Mouse (Mus musculus) megakaryocyte-erythroid progenitor cell, adult 5-6 weeks (primary cell): ENCODE measurements around the gene Itga6. TPM values are rescaled to one million over a fixed set of nuclear protein-coding genes. Genes with fewer than 3 reads are reported as not detected.
A peak's percentile ranks its signal among the peaks of the same experiment; 100 is the strongest.

ENCODE experiments used
- ATAC-seq: replicated peaks from 2 replicates; pipeline ENCODE4 v1.8.0; 2016; ENCODE audit warnings: mild to moderate bottlenecking, inconsistent platforms; ENCODE audit not compliant: severe bottlenecking, poor library complexity, low FRiP score, low TSS enrichment
- total RNA-seq, 2 experiments: library from RNA; stranded (forward) in 1 of 2; stranded (reverse) in 1 of 2; fragments of 200-1000, 215-1000 nt in 1 of 2; fragments of >200 nt in 1 of 2; fragmentation: Nextera tagmentation in 1 of 2; gene quantifications; 2 replicates each; pipeline ENCODE4 v1.2.3; 2014 to 2017

Gene Itga6
- total RNA-seq, 2 experiments from 2014 or later: 21.2 to 30.4 TPM

DNA sequence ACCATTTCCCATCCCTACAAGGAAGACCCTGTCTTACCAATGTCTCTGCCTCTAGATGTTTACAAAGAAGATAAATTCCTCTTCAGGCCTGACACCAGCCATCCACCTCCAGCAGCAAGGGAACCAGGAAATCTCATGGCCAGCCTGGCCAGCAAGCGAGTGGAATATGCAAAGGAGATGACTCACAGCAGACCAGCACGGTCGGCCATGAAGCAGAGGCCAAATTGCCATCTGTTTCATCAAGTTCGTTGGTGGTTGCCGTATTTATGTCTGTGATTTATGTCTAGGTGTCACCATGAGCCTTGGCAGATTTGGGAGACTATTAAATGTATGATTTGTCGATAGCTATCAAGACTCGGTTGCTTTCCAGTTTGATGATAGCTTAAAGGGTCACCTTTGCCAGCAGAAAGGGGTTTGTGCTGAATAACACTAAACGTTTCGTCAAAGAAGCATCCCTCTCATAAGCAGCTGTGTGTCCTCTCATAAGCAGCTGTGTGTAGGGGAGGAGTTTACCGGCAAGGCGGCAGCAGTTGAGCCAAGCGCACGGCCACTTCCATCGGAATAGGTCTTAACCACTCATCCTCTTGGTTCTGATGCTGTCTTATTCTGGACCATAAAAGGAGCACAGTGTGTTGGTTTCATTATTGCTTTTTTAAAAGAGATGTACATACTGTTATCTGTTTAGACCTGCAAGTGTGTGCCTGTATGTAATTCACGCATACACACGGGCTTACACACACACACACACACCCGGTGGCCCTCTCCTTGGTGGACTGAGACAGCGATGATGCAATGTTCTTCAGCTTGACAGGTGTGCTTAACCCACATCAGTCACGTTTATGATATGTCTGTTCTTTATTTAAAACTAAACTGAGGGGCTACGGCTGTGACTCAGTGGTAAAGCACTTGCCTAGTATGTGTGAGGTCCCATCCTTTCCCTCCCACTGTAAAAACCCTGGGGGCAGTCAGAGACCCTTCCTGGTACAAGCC, 14.5 kb upstream of the Itga6 start:
- ATAC-seq: no peak

- no peak for ATAC-seq
Observed at GRCm38 (mm10) chr2:71734792-71735392, 10.5 kb upstream of the Itga6 start.

GRCm38 (mm10) chr2:71735541-71736159, 9.8 kb upstream of the Itga6 start:
- 0 out of 2 replicates have a peak, but pooled peaks have one; percentile 22 for ATAC-seq

GRCm38 (mm10) chr2:71736213-71736612, 9.2 kb upstream of the Itga6 start:
- ATAC-seq: no peak

- no peak for ATAC-seq
Observed at GRCm38 (mm10) chr2:71739173-71739860, 6.1 kb upstream of the Itga6 start.

DNA sequence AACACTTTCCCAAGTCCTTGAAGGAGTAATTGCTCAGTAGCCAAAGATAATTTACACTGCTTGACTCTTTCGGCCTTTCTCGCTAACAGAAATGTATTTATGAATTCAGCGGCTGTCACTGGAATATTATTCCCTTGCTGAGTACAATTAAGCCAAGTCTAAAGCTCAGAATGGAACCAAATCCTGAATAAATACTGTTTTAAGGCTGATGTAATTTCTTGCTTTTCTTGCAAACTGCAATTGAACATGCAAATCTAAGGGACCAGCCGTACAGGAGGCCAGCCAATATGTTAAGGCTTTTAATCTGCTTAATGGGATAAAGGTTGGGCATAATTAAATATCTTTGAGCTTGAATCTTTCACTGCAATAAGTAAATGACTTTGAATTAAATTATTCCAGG, 2.9 kb upstream of the Itga6 start:
- ATAC-seq: no peak

DNA sequence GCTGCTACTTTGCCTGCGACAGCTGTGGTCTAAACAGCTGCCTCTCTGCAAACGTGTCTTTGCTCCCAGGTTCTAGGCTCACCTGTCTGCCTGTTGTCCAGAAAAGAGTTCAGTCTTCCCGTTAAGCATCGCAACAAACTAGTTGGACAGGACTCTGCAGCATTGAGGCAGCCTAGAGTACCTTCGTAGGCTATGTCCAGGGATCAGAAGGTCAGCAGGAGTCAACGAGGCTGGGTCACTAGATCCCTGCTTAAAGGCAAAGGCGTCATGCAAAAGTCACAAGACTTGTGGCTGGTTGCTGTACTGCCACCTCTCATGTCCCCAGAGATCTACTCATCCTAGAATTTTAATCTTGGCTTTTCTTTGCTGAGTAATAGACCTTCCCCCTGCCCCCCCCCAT, 2.0 kb upstream of the Itga6 start:
- no peak for ATAC-seq

DNA sequence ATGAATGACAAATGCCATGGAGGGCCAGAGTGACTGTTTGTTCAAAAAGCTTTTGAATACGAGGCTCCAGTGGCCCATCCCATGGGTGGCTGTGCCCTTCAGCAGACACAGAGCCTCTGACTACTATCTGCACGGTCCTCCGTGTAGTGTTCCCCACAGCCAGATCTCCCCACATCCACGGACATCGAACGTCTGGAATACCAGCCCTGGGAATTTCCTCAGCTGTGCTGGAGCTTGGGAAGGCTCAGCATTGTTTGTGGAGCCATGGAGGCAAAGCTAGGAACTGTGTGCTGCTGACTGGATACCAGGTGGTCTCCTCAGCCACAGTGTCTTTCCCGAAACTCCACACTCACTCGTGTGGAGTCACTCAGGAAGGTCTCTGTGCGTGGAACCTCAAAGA, 1.1 kb upstream of the Itga6 start:
- ATAC-seq: no peak

DNA sequence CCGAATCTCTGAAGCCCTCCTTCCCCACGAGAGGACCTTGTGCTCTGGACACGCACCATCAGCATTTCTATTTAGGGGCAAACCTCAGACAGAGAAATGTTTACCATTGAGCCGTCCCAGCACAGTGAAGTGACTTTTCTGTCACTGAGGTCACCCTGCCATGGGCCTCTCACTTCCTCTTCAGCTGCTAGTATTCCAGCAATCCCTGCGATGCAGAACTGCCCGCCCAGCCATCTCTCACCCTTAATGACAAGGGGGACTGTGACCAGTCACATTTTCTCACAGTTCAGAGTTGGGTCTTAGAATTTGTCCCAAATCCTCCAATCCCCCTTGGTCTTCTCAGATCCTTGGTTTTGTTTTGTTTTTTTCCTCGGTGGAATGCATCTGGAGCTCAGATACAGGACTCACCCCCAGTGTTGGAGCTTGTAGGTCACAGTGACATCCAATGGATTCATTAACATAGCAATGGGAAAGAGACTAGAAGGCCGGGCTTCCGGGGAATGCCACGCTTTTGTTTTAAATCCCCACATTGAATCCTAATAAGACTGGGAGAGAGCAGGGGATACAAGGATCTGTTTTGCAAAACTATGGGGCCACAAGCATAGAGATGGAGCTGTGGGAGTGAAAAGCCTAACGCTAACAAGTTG, 432 bp upstream of the Itga6 start:
- ATAC-seq: no peak

DNA sequence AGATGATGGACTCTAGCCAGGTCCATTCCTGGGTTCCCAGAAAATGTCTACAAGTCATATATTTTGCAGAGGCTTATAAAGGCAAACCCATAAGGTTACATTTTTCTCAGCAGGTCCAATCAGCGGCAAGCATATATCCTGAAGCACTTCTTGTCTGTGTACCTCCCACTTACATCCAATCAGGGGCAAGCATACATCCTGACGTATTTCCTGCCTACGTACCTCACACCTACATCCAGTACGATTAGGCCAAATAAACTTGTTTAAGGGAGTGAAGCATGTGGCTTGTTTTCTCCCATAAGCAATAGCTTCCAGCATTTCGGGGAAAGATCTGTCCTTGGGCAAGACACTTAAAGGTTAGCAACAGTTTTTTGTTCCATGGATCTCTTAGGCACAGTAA, 3.0 kb downstream of the Itga6 start:
- ATAC-seq: no peak

DNA sequence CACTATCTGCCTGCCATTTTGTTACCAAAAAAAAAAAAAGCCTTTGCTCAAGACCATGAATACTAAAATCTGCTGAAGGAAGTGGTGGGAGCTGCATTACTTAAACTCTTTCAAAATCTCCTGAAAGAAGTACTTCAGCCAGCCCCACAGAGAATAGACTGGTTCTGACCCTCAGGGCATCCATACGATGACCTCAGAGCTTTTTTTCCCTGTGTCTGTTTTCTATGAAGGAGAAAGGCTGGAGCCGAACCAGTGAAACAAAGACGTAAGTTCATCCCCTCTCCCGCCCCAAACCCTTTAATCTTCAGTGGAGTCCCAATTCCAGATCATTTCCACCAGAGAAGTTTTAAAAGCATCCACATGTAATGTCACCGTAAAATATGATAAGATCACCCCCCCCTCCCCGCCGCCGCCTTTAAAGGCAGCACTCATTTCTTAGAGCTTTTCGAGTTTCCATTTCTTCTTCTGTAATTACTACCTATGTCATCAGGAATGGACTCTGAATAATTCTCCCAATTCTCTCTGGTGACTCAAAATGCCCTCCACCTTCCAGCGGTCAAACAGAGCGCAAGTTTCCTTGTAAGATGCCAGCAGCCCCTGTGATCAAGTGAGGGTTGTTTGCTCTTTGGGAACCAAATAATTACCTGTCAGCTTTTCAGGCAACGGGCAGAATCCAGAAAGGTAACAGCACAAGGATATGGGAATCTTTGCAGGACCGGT, 4.1 kb downstream of the Itga6 start:
- ATAC-seq: no peak

- ATAC-seq: no peak
Observed at GRCm38 (mm10) chr2:71750087-71750453, 4.7 kb downstream of the Itga6 start.

- ATAC-seq: no peak
Observed at GRCm38 (mm10) chr2:71751336-71751735, 5.9 kb downstream of the Itga6 start.

GRCm38 (mm10) chr2:71751863-71752262, 6.4 kb downstream of the Itga6 start:
- ATAC-seq: no peak

DNA sequence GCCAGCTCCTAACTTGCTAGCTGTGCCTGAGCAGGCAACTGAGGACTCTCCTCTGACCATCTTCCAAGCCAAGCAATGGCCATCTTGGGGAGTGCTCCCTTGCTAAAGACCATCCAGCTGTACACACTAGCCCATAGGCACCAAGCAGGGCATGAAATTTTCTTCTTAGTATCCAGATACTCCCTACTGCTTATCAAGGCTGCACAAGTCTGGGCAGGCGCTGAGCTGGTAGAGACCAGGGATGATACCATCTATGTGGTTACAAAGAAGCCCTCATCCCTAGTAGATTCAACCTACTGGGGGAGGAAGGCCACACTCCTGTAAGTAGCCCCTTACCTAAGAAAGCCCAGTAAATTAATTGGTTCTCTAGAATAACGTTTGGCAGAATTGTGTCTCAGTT, 7.0 kb downstream of the Itga6 start:
- ATAC-seq: peak; percentile 36; the same call in 1 of the 2 replicates

DNA sequence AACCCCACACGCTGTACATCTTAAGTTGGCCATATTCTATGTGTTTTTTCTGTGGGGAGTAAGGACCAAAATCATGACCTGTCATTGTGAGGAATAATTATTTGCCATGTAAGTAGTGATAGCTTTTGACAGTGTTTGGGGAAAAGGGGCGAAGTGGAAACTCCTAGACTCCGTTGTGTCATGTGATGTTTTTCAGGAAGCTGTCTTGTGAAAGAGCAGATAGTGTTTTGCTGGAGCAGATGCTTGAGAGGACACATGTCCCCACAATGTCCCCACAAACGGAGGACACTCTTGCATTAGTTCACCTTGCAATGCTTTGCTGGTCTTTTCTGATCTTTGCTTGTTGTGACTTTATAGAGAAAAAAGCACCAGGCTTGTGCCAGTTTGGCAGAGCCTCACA, 7.7 kb downstream of the Itga6 start:
- no peak for ATAC-seq

DNA sequence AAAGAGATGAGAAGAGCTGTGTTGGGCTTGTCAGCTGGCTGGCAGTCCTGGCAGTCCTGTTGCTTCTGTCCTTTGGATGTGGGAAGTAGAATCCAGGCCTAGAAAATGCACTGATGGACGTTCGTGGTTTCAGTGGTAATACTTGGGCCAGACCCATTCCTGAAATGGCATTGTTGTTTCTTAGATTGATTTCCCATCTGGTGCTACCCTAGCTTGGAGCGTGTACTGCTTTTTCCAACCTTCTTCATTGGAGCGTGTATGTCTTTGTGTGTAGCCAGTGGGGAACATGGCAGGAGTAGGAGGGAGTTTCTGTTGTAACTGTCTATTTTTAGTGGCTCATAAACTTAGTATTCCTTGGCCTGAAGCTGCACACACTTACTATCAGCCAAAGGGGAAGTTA, 10.3 kb downstream of the Itga6 start:
- no peak for ATAC-seq

GRCm38 (mm10) chr2:71757098-71757497, 11.7 kb downstream of the Itga6 start:
- ATAC-seq: peak; percentile 74
